Mouse (Mus musculus) spleen, adult 2 months (tissue): ENCODE results near the gene Iqgap1.

Experiments used
- CTCF ChIP-seq: fragments of 200-500 bp; IDR thresholded peaks from 2 replicates; pipeline ENCODE4 v1.5.1; 2011; ENCODE audit warnings: mild to moderate bottlenecking, inconsistent platforms; ENCODE audit not compliant: insufficient read depth, insufficient read length, insufficient replicate concordance; ENCODE audit errors: extremely low read depth
- POLR2A ChIP-seq: fragments of 200-500 bp; IDR thresholded peaks from 2 replicates; pipeline ENCODE4 v1.6.1; 2011; ENCODE audit warnings: low read depth, low read length, inconsistent platforms

GRCm38 (mm10) chr7:80670889-80671288 lies 154.9 kb downstream of the Iqgap1 start:
- TF ChIP-seq POLR2A (no peak), CTCF (no peak)
